Mouse (Mus musculus) activated CD4-positive, CD25-positive, alpha-beta regulatory T cell, adult 9 weeks (primary cell): ENCODE data around the gene Prkaa2. TPM values are rescaled to one million over a fixed set of nuclear protein-coding genes. Genes with fewer than 3 reads are reported as not detected.

Source experiments
- polyA plus RNA-seq: library from polyadenylated mRNA; unstranded; fragments of 100-300 nt; shearing (Covaris generic); gene quantifications from one replicate; pipeline ENCODE4 v1.2.1, GENCODE M21; 2017

Gene Prkaa2
- not detected for polyA plus RNA-seq

DNA sequence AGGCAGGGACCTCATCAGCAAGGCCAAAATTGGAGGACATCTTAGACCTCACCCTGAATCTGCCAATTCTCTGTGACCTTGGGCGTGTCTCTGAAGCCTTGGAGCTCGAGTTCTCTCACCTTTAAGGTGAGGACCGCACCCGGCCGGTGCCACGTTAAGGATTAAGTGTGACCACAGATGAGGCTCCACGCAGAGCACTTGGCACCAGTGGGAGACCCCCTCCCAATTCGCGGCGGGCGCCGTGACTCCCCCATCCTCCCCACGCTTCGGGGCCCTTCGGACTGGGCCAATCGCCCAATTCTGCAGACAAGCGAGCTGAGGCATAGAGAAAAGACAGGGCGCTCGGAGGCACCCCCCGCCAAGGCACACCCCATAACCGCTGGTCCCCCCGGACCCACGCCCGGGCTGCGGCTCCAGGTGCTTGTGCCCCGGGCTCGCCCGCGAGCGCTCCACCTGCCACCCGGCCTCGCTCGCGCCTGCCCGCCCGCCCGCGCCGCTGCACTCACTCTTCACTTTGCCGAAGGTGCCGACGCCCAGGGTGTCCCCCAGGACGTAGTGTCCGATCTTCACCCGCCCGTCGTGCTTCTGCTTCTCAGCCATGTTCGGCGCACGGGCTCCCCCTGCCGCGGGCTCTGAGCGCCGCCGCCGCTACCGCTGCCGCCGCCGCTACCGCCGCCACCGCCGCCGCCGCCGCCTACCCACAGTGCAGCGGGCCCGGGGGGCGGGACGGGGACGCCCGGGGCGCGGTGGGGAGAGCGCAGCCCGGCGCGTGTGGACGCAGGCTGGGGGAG lies at the start of gene Prkaa2:
TSS of gene Prkaa2 (minus strand) at position 692 of the 791 bp plus-strand sequence.

DNA sequence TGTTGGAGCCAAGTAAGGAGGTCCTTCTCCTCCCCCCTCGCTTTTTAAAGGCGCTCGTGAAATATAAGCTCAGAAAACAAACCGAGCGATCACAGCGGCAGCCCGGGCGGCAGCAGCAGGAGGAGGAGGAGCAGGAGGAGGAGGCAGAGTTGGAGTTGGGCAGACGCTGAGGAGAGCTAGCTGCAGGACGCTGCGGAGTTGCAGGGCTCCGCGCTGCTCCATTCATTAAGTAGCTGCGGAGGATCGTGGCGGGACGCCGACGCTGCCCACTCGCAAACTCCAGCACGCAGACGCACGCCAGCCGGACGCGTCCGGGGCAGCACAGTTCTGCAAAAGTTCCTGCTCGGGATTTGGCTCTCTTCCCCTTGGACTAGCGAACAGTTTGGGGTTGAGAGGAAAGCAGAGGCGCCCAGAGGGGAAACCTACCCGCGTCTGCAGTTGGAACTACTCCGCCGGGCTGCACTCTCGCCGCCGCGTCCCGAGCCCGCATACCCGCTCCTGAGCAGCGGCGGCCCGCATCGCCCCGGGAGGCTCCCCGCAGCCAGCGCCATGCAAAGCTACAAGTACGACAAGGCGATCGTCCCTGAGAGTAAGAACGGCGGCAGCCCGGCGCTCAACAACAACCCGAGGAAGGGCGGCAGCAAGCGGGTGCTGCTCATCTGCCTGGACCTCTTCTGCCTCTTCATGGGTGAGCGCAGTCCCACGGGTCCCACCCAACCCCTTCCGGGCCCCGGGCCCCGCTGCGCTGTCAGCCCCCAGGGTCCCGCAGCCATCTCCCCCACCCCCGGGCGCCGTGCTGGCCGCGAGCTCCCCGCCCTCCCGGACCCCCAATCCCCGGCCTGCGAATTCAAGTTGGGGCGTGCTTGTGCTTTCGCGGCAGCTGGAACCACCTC lies 47.8 kb upstream of the Prkaa2 start, which contains the start of gene Plpp3:
TSS of gene Plpp3 (plus strand) at position 72 of the 893 bp plus-strand sequence.

Other genes with a start within 250 kb of the Prkaa2 start
- gene C8a, start 233.5 kb downstream of the Prkaa2 start, polyA plus RNA-seq = not detected
- gene Fyb2, start 196.4 kb downstream of the Prkaa2 start, polyA plus RNA-seq = not detected
- gene Plpp3, start 47.5 kb upstream of the Prkaa2 start, polyA plus RNA-seq = 0.17 TPM